Mouse (Mus musculus) right cerebral cortex, postnatal 10 days (tissue): Measurements from ENCODE around the gene Foxj1.

Experiments used
- DNase-seq, 2 experiments: peaks; one replicate each; pipeline ENCODE4 v3.0.0; 2021; ENCODE audit warnings: low spot score in 2 of 2

Gene Foxj1

GRCm38 (mm10) chr11:116342069-116342791 lies 7.0 kb upstream of the Foxj1 start:
- peak in 1 of 2 experiments; percentile 67 for DNase-seq

DNA sequence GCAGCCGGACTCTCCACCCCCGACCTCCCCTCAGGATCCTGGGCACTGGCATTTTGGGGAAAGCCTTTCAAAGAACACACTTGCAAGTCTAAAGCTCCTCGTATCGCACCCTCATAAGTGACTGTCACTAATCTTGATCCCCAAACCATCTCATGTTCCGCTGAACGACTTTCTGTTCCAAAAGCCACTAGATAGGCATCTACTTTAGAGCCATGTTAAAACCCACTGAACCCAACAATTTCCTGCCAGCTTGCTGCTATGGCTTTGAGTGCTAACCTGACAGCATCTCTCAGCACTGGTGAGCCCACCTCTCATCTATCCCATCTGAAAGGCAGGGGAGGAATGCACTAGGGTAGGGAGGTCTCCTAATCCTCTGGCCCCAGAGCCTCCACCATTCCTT lies 2.3 kb upstream of the Foxj1 start:
- DNase-seq = no peak

- no peak for DNase-seq
These were observed 1.8 kb upstream of the Foxj1 start for GRCm38 (mm10) chr11:116337000-116337399.

GRCm38 (mm10) chr11:116336393-116336792 lies 1.2 kb upstream of the Foxj1 start:
- no peak for DNase-seq

GRCm38 (mm10) chr11:116334417-116334782 lies 799 bp downstream of the Foxj1 start:
- no peak for DNase-seq

DNA sequence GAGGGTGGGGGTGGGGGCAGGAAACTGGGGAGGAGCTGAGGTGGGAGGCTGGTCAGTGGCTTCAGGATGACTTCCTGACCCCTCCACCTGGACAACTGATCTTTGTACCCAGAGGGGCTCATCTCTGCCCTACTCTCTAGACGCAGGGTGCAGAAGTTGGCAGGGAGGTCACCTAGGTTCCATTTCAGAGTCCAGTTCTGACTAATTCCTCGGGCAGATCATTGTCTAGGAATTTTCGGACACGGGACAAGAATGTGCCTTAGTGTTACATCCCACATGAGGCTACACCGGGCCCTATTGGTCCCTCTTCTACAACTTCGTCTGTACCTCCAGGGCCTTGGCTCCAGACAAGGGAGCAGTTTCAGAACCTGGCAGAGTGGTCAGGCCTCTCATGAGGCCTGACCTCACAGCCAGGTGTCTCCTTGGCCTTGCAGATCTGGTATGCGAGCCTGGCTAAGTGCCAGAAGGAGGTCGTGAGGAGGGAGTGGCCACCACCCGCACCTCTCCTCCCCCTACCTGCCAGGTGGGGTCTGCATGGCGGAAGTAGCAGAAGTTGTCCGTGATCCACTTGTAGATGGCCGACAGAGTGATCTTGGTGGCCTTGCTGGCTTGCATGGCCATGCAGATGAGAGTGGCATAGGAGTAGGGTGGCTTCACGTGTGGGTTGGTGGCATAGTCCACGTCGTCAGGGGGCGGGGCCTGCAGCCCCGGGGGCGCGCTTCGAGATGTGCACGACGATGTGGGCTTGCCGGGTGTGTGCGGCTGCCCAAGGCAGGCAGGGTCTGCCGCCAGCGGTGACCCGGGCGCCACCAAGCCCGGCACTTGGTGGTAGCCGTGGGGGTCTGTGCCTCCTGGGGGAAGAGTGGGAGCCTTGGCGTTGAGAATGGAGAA lies 1.4 kb downstream of the Foxj1 start:
- no peak for DNase-seq

GRCm38 (mm10) chr11:116332983-116333270 lies 2.3 kb downstream of the Foxj1 start:
- no peak for DNase-seq

DNA sequence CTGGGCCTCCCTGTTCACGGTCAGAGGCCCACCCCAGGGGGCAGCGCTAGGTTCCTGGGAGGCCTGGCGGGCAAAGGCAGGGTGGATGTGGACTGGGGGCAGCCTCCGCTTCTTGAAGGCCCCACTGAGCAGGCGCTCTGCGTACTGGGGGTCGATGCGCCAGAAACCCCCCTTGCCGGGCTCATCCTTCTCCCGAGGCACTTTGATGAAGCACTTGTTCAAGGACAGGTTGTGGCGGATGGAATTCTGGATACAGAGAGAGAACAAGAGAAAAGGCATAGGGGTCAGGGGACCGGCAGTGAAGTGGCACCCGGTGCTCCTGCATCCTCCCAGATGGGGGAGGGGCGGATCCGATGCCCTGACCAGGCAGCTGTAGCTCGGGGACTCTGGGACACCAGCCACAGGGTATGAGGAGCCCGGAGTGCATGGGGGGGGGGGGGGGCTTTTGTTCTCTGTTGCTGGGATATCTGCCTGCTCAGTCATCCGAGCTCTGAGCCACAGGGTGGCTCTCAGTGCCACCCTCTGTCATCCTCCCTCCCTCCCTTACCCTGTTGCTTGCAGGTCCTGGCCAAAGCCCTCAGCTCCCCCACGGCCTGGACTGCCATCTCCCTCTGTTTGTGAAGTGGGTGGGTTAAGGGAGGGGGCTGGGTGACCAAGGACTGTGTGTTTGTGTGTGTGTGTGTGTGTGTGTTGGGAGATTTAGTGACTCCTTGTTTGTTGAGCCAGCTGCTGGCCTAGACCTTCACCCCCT lies 2.8 kb downstream of the Foxj1 start:
- peak; percentile 73 for DNase-seq

- DNase-seq = no peak
These were observed 5.0 kb downstream of the Foxj1 start for GRCm38 (mm10) chr11:116330211-116330518.

DNA sequence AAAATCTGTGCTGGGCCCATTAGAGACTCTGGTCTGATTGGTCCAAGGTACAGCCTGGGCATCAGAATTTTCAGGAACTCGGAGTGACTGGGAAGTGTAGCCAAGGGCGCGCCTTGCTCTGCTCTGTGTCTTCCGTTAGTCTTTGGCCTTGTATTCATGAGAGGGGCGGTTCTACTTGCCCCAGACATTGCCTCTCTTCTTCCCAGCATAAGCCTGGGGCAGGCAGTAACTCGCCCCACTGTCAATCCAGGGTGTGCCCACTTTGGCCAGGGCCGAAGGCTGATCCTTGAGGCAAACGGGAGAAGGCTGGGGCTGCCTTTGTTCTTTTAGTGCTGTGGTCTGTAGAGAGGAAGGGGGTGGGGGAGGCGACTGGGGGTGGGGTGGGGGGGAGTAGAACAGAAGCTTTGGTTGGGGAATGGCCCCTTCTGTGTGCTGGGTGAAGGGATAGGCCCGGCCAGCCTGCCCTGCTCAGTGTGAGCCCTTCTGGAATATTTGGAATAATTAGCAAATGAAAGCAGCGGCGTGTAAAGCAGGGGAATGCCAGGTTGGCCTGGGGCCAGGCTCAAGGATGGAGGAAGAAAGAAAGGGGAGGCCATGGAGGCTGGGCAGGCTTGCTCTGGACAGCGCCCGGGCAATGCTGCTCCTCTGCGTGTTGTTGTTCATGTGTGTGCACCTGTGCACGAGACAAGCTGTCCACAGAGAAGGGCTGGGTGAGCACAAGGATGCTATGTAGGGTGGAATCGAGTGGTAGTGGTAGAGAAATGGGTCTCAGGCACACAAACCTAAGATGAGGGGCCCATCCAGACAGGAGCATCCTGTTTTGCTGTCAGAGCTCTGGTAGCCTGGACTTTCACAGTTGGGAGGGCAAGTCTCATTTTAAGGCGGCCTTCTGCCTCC lies 5.6 kb downstream of the Foxj1 start:
- DNase-seq = peak; percentile 69 to 78

DNA sequence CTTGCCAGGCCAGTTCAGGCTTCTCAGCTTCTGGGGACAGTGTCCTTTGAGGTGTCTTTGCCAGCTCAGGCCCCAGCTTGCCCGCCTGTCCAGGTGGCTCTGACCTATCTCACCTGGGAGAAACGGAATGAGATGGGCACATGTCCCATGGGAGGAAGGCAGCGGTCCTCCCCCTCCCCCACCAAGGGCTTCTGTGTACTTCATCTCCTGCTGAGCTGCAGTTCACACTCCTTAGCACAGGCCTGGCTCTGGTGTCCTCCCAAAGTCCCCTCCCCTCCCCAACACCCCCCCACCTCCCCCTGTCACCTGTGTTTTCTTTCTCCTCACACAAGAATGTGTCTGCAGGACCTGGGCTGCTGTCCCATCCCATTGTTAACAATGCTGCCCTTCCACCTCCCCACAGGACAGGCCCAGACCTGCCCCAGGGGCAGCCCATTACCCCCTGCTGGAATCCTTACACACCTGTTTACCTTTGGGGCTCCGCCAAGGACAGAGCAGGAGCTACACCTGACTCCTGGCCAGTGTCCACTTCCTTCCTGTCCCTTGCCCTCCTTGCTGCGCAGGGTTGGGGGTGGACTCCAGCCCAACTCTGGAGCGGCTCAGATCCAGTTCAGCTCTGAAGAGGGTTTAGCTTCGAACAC lies 8.1 kb downstream of the Foxj1 start:
- DNase-seq = no peak

DNA sequence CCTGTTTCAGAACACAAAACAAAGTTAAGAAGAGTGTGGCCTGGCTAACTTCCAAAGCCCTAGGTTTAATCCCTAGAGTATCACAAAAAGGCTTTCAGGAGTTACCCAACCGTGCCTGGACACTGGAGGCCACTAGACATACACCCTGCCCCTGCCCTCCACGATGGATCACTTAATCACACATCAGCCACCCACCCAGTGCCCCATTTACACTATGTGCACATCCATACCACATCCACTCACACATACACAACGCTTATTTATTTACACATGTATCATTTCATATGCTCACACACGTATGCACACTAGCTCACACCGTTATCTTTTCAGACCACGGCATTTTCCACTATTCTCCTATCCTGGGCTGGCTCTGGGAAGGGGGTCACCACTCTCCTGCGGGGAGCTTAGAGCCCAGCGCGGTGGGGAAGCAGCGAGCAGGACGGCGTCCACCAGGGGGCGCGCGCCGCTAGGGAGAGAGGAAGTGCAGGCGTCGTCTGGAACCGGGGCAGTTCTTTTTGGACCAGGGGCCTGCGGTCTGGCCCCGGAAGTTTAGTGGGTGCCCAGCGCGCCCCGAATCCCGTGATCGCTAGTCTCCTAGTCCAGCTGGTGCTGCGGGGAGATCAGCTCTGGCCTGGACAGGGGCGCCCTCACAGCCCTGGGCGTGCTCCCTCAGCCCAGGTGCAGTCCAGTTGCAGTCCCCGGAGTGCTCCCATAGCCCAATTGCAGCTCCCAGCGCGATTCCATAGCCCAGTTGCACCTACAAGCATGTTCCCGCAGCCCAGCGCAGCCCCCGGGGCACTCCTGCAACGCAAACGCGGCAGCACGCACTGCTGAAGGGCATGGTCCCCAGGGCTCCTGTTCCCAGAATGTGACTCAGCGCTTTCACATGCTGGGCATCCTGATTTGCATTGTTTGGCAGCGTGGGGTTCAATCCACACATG lies 16.2 kb downstream of the Foxj1 start:
- DNase-seq = peak; percentile 77 to 91

- no peak for DNase-seq
These were observed 22.8 kb downstream of the Foxj1 start for GRCm38 (mm10) chr11:116312359-116312758.

GRCm38 (mm10) chr11:116311169-116311568 lies 24.0 kb downstream of the Foxj1 start:
- peak; percentile 63 to 82 for DNase-seq

DNA sequence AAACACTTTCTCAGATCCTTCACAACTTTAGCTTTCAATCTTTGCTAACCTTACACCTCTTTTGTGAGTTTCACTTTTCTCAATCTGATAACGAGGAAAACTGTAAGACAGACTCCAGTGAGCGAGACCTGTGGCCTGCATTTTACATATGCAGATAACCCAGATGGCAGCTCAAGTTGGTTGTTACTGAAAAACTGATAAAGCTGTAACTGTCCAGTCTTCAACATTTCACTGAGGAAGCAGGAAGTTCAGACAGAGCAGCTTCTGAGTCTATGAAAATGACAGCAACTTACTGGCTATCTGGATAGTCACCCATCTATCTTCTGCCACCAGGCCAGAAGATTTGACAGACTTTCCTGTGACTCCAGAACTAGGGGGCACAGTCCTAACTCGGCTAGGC lies 25.6 kb downstream of the Foxj1 start:
- DNase-seq = no peak

GRCm38 (mm10) chr11:116307762-116308531 lies 27.3 kb downstream of the Foxj1 start:
- no peak for DNase-seq

DNA sequence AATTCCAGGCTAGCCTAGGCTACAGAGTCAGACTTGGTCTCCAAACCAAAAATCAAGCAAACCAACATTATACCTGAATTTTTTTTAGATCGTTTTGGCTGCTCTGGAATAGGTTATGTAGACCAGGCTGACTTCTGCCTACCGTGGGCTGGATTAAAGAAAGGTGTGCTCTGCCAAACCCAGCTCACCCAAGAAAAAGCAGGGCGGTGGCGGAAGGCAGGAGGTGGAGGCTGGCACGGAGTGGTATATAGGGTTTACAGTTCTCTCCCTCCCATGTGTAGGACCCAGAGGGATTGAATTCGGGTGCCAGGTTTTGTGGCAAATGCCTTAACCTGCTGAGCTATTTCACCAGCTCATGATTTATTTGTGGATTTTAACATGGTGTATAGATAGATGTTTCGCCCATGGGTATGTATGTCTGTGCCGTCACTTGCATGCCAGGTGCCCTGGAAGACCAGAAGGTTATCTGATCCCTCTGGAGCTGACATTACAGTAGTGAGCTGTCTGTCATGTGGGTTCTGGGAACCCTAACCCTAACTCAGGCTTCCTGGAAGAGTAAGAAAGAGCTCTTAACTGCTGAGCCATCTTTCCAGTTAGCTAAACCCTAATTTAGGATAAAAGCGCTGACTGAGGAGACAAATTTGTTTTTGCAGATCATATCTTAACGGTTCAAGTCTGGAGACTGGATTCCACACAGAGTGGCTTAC lies 28.0 kb downstream of the Foxj1 start, which contains the start of gene Exoc7:
Gene Exoc7 (minus strand): TSS at position 215 of the 707 bp plus-strand sequence.
- DNase-seq = no peak
